1 mouse cellular context compared by ENCODE assay signal in genomic region chr3:136710310-136710906, GRCm38 (mm10).
TF ChIP-seq lines count a peak whose summit lies in the region.

No protein-coding gene starts in this region.

TF ChIP-seq in CH12.LX, 34 proteins besides CTCF, POLR2A, EP300 and RAD21 (continued from another document):
- TF ChIP-seq MXI1 (IDR thresholded peaks at IDR 0.05; ENCODE audit: low read depth, low read length) = no peak
- no peak for TF ChIP-seq USF1 (IDR thresholded peaks at IDR 0.05; ENCODE audit: low read depth, low read length)
- TF ChIP-seq ZC3H11A (IDR thresholded peaks at IDR 0.05; ENCODE audit: low read depth, low read length) = no peak
- TF ChIP-seq PAX5 (IDR thresholded peaks at IDR 0.05; ENCODE audit: low read length) = no peak
- TF ChIP-seq HCFC1 (IDR thresholded peaks at IDR 0.05; ENCODE audit: low read depth, low read length) = no peak
- 0 out of 2 replicates have a peak, but pooled peaks have one; percentile 20 for TF ChIP-seq MAZ (IDR thresholded peaks at IDR 0.05; ENCODE audit: low read depth, low read length)
- TF ChIP-seq MAX (IDR thresholded peaks at IDR 0.05; ENCODE audit: low read length) = 0 out of 2 replicates have a peak, but pooled peaks have one; percentile 19
- no peak for TF ChIP-seq TCF12 (IDR thresholded peaks at IDR 0.05; ENCODE audit: low read depth, low read length)
TF ChIP-seq in CH12.LX: peak in this region for 15.
